Mouse (Mus musculus): ENCODE data around the gene Plekhg1. TPM values are rescaled to one million over a fixed set of nuclear protein-coding genes. Genes with fewer than 3 reads are reported as not detected.

Gene Plekhg1
- polyA plus RNA-seq, 1 experiment from 2014 or later, result 0.99 TPM

- no peaks in the 10 kb centered on the region for H3K9me3 ChIP-seq (replicated peaks)
- no peak overlapping the region for H3K9ac ChIP-seq
- no peaks in the 10 kb centered on the region for H3K27me3 ChIP-seq
- no peak for DNase-seq
- no peak overlapping the region for H3K27ac ChIP-seq
- H3K4me2 ChIP-seq, result no peak overlapping the region
- no peak for ATAC-seq (ENCODE audit: low read depth)
- no peaks in the 10 kb centered on the region for H3K4me1 ChIP-seq (replicated peaks)
- H3K4me3 ChIP-seq (replicated peaks), result no peak overlapping the region
- no peaks in the 10 kb centered on the region for H3K36me3 ChIP-seq
These were observed 59.3 kb downstream of the Plekhg1 start for GRCm38 (mm10) chr10:3799455-3799854.

- 56% methylated on average over 6 of the region's 6 CpGs for WGBS (ENCODE audit: insufficient replicate concordance)
- no peaks in the 10 kb centered on the region for H3K4me1 ChIP-seq (replicated peaks)
- H3K27ac ChIP-seq, result no peak overlapping the region
- no peak overlapping the region for H3K4me3 ChIP-seq (replicated peaks)
- H3K27me3 ChIP-seq, result no peaks in the 10 kb centered on the region
- H3K9me3 ChIP-seq (replicated peaks), result no peaks in the 10 kb centered on the region
- H3K9ac ChIP-seq, result no peak overlapping the region
- DNase-seq, result no peak
- H3K4me2 ChIP-seq, result no peak overlapping the region
- ATAC-seq (ENCODE audit: low read depth), result no peak
- no peaks in the 10 kb centered on the region for H3K36me3 ChIP-seq
These were observed 61.1 kb downstream of the Plekhg1 start for GRCm38 (mm10) chr10:3801254-3801653.

- 24% methylated on average over 3 of the region's 3 CpGs for WGBS (ENCODE audit: insufficient replicate concordance)
- H3K27me3 ChIP-seq, result no peaks in the 10 kb centered on the region
- no peak for ATAC-seq (ENCODE audit: low read depth)
These were observed 65.2 kb downstream of the Plekhg1 start for GRCm38 (mm10) chr10:3805334-3805733.

GRCm38 (mm10) chr10:3807980-3808379 lies 67.8 kb downstream of the Plekhg1 start:
- Histone ChIP-seq H3K27ac (no peak overlapping the region), H3K4me2 (no peak overlapping the region), H3K27me3 (no peaks in the 10 kb centered on the region), H3K9ac (no peak overlapping the region), H3K36me3 (no peaks in the 10 kb centered on the region), H3K4me3 (replicated peaks) (no peak overlapping the region), H3K9me3 (replicated peaks) (no peaks in the 10 kb centered on the region), H3K4me1 (replicated peaks) (peaks cover 5% of the 10 kb centered on the region; the same call in 1 of the 2 replicates)
- no peak for ATAC-seq (ENCODE audit: low read depth)
- no peak for DNase-seq
- 71% methylated on average over 3 of the region's 3 CpGs for WGBS (ENCODE audit: insufficient replicate concordance)

More at GRCm38 (mm10) chr10:3805334-3805733, 65.2 kb downstream of the Plekhg1 start:
- no peak for DNase-seq
- Histone ChIP-seq H3K27ac (no peak overlapping the region), H3K4me1 (replicated peaks) (no peaks in the 10 kb centered on the region), H3K36me3 (no peaks in the 10 kb centered on the region), H3K4me3 (replicated peaks) (no peak overlapping the region), H3K9ac (no peak overlapping the region), H3K9me3 (replicated peaks) (no peaks in the 10 kb centered on the region), H3K4me2 (no peak overlapping the region)

- ATAC-seq (ENCODE audit: low read depth), result no peak
- no peaks in the 10 kb centered on the region for H3K27me3 ChIP-seq
- 31% methylated on average over 10 of the region's 10 CpGs for WGBS (ENCODE audit: insufficient replicate concordance)
- H3K36me3 ChIP-seq, result no peaks in the 10 kb centered on the region
- no peak overlapping the region for H3K4me2 ChIP-seq
- H3K4me1 ChIP-seq (replicated peaks), result peaks cover 5% of the 10 kb centered on the region; the same call in 1 of the 2 replicates
- no peak for DNase-seq
- H3K9ac ChIP-seq, result no peak overlapping the region
- no peak overlapping the region for H3K27ac ChIP-seq
- H3K4me3 ChIP-seq (replicated peaks), result no peak overlapping the region
- H3K9me3 ChIP-seq (replicated peaks), result no peaks in the 10 kb centered on the region
These were observed 70.5 kb downstream of the Plekhg1 start for GRCm38 (mm10) chr10:3810476-3811273.

GRCm38 (mm10) chr10:3818940-3819701 lies 79.0 kb downstream of the Plekhg1 start:
- no peaks in the 10 kb centered on the region for H3K36me3 ChIP-seq
- H3K4me3 ChIP-seq (replicated peaks), result no peak overlapping the region
- H3K27me3 ChIP-seq, result no peaks in the 10 kb centered on the region
- ATAC-seq (ENCODE audit: low read depth) (no peak), DNase-seq (no peak)
- H3K4me2 ChIP-seq, result no peak overlapping the region
- WGBS (ENCODE audit: insufficient replicate concordance), result 63% methylated on average over 5 of the region's 5 CpGs
- H3K27ac ChIP-seq, result no peak overlapping the region
- no peak overlapping the region for H3K9ac ChIP-seq
- no peaks in the 10 kb centered on the region for H3K9me3 ChIP-seq (replicated peaks)
- no peaks in the 10 kb centered on the region; the same call in 1 of the 2 replicates for H3K4me1 ChIP-seq (replicated peaks)

GRCm38 (mm10) chr10:3823826-3824225 lies 83.7 kb downstream of the Plekhg1 start:
- ATAC-seq (ENCODE audit: low read depth), result no peak
- H3K4me1 ChIP-seq (replicated peaks), result no peaks in the 10 kb centered on the region; the same call in 1 of the 2 replicates
- 58% methylated on average over 6 of the region's 6 CpGs for WGBS (ENCODE audit: insufficient replicate concordance)
- no peak for DNase-seq
- H3K9ac ChIP-seq, result no peak overlapping the region
- H3K9me3 ChIP-seq (replicated peaks), result no peaks in the 10 kb centered on the region
- no peak overlapping the region for H3K4me2 ChIP-seq
- no peak overlapping the region for H3K27ac ChIP-seq
- no peaks in the 10 kb centered on the region for H3K36me3 ChIP-seq
- no peak overlapping the region for H3K4me3 ChIP-seq (replicated peaks)
- no peaks in the 10 kb centered on the region for H3K27me3 ChIP-seq

GRCm38 (mm10) chr10:3826043-3826442 lies 85.9 kb downstream of the Plekhg1 start:
- H3K27me3 ChIP-seq, result no peaks in the 10 kb centered on the region
- ATAC-seq (ENCODE audit: low read depth) (no peak), DNase-seq (no peak)
- no peaks in the 10 kb centered on the region for H3K4me1 ChIP-seq (replicated peaks)
- H3K9me3 ChIP-seq (replicated peaks), result no peaks in the 10 kb centered on the region
- H3K36me3 ChIP-seq, result no peaks in the 10 kb centered on the region
- 67% methylated on average over 6 of the region's 6 CpGs for whole genome bisulfite sequencing (ENCODE audit: insufficient replicate concordance)
- H3K9ac ChIP-seq, result no peak overlapping the region
- no peak overlapping the region for H3K27ac ChIP-seq
- no peak overlapping the region for H3K4me2 ChIP-seq
- no peak overlapping the region for H3K4me3 ChIP-seq (replicated peaks)

GRCm38 (mm10) chr10:3827368-3827767 lies 87.2 kb downstream of the Plekhg1 start:
- Histone ChIP-seq H3K9me3 (replicated peaks) (no peaks in the 10 kb centered on the region), H3K27ac (no peak overlapping the region), H3K4me2 (no peak overlapping the region), H3K27me3 (no peaks in the 10 kb centered on the region), H3K9ac (no peak overlapping the region), H3K4me1 (replicated peaks) (no peaks in the 10 kb centered on the region; the same call in 1 of the 2 replicates), H3K4me3 (replicated peaks) (no peak overlapping the region), H3K36me3 (no peaks in the 10 kb centered on the region)
- 59% methylated on average over 1 of the region's 1 CpGs for WGBS (ENCODE audit: insufficient replicate concordance)
- DNase-seq (no peak), ATAC-seq (ENCODE audit: low read depth) (no peak)

- Histone ChIP-seq H3K36me3 (no peaks in the 10 kb centered on the region), H3K9me3 (replicated peaks) (no peaks in the 10 kb centered on the region), H3K27ac (no peak overlapping the region), H3K27me3 (no peaks in the 10 kb centered on the region), H3K4me1 (replicated peaks) (no peaks in the 10 kb centered on the region; the same call in 1 of the 2 replicates), H3K4me2 (no peak overlapping the region), H3K9ac (no peak overlapping the region), H3K4me3 (replicated peaks) (no peak overlapping the region)
- 47% methylated on average over 5 of the region's 5 CpGs for WGBS (ENCODE audit: insufficient replicate concordance)
- ATAC-seq (ENCODE audit: low read depth), result no peak
- no peak for DNase-seq
These were observed 89.3 kb downstream of the Plekhg1 start for GRCm38 (mm10) chr10:3829472-3829871.

GRCm38 (mm10) chr10:3830618-3831017 lies 90.5 kb downstream of the Plekhg1 start:
- DNase-seq (no peak), ATAC-seq (ENCODE audit: low read depth) (no peak)
- no peak overlapping the region for H3K4me3 ChIP-seq (replicated peaks)
- H3K9ac ChIP-seq, result no peak overlapping the region
- 77% methylated on average over 1 of the region's 1 CpGs for WGBS (ENCODE audit: insufficient replicate concordance)
- H3K27ac ChIP-seq, result no peak overlapping the region
- no peaks in the 10 kb centered on the region; the same call in 1 of the 2 replicates for H3K4me1 ChIP-seq (replicated peaks)
- no peak overlapping the region for H3K4me2 ChIP-seq
- H3K27me3 ChIP-seq, result no peaks in the 10 kb centered on the region
- H3K9me3 ChIP-seq (replicated peaks), result no peaks in the 10 kb centered on the region
- H3K36me3 ChIP-seq, result no peaks in the 10 kb centered on the region
